Mouse (Mus musculus) R1 (cell line): ENCODE results near the gene Tjp1.

Source experiments
- DNase-seq: peaks from one replicate; pipeline ENCODE4 v3.0.0-alpha.2; 2018; ENCODE audit warnings: low read depth, low spot score

The Tjp1 gene

GRCm38 (mm10) chr7:65489195-65489594 is 38.4 kb downstream of the Tjp1 start:
- no peak for DNase-seq

- peak; percentile 96 for DNase-seq
Measured at GRCm38 (mm10) chr7:65486259-65486681, 41.3 kb downstream of the Tjp1 start.

- DNase-seq: no peak
Measured at GRCm38 (mm10) chr7:65484170-65484778, 43.3 kb downstream of the Tjp1 start.

GRCm38 (mm10) chr7:65482216-65482615 is 45.4 kb downstream of the Tjp1 start:
- no peak for DNase-seq

- DNase-seq: no peak
Measured at GRCm38 (mm10) chr7:65472048-65472447, 55.5 kb downstream of the Tjp1 start.

- no peak for DNase-seq
Measured at GRCm38 (mm10) chr7:65471406-65471805, 56.2 kb downstream of the Tjp1 start.

- peak; percentile 71 for DNase-seq
Measured at GRCm38 (mm10) chr7:65470214-65470613, 57.4 kb downstream of the Tjp1 start.

- DNase-seq: peak; percentile 54
Measured at GRCm38 (mm10) chr7:65469666-65470065, 57.9 kb downstream of the Tjp1 start.

- no peak for DNase-seq
Measured at GRCm38 (mm10) chr7:65468191-65468590, 59.4 kb downstream of the Tjp1 start.

- DNase-seq: no peak
Measured at GRCm38 (mm10) chr7:65467306-65468021, 60.1 kb downstream of the Tjp1 start.

GRCm38 (mm10) chr7:65466137-65466536 is 61.4 kb downstream of the Tjp1 start:
- DNase-seq: no peak

- no peak for DNase-seq
Measured at GRCm38 (mm10) chr7:65464518-65465037, 63.0 kb downstream of the Tjp1 start.

GRCm38 (mm10) chr7:65463438-65463837 is 64.1 kb downstream of the Tjp1 start:
- DNase-seq: no peak

- DNase-seq: no peak
Measured at GRCm38 (mm10) chr7:65461412-65461811, 66.2 kb downstream of the Tjp1 start.

- no peak for DNase-seq
Measured at GRCm38 (mm10) chr7:65460196-65460595, 67.4 kb downstream of the Tjp1 start.

- DNase-seq: no peak
Measured at GRCm38 (mm10) chr7:65456031-65456430, 71.5 kb downstream of the Tjp1 start.

- DNase-seq: no peak
Measured at GRCm38 (mm10) chr7:65455208-65455607, 72.4 kb downstream of the Tjp1 start.

GRCm38 (mm10) chr7:65454269-65454668 is 73.3 kb downstream of the Tjp1 start:
- peak; percentile 96 for DNase-seq

GRCm38 (mm10) chr7:65452246-65452645 is 75.3 kb downstream of the Tjp1 start:
- no peak for DNase-seq

- peak; percentile 59 for DNase-seq
Measured at GRCm38 (mm10) chr7:65450158-65450557, 77.4 kb downstream of the Tjp1 start.

- DNase-seq: no peak
Measured at GRCm38 (mm10) chr7:65441505-65441904, 86.1 kb downstream of the Tjp1 start.

GRCm38 (mm10) chr7:65439518-65439917 is 88.1 kb downstream of the Tjp1 start:
- DNase-seq: no peak

- DNase-seq: no peak
Measured at GRCm38 (mm10) chr7:65438146-65438545, 89.4 kb downstream of the Tjp1 start.
